Mouse (Mus musculus) heart, embryonic 16.5 days (tissue): Measurements from ENCODE around the gene Slc19a3. TPM values are rescaled to one million over a fixed set of nuclear protein-coding genes. Genes with fewer than 3 reads are reported as not detected.
"Not testable (repeated sequence)": the region's sequence is repeated elsewhere in the genome, so short reads cannot be mapped to it uniquely, and the experiment has no call there.

Source experiments
- ATAC-seq: fragments of 200-750 bp; cut with Nextera tagmentation; replicated peaks from 2 replicates; pipeline ENCODE4 v1.8.0; 2017; ENCODE audit warnings: moderate number of reproducible peaks; ENCODE audit not compliant: insufficient read depth, low FRiP score; ENCODE audit errors: extremely low read depth
- H3K27ac ChIP-seq: fragments of 300-500 bp; sonication (generic); 2 replicates; pipeline ENCODE4 v1.5.1; 2014; ENCODE audit warnings: mild to moderate bottlenecking, low read length, control low read depth, moderate library complexity
- H3K27me3 ChIP-seq: fragments of 300-500 bp; sonication (generic); 2 replicates; pipeline ENCODE4 v1.6.1; 2014; ENCODE audit warnings: low read length, mixed read lengths; ENCODE audit not compliant: control insufficient read depth, insufficient read depth
- H3K36me3 ChIP-seq: fragments of 300-500 bp; sonication (generic); 2 replicates; pipeline ENCODE4 v1.6.1; 2014; ENCODE audit not compliant: control insufficient read depth, insufficient read depth
- H3K4me1 ChIP-seq: fragments of 300-500 bp; sonication (generic); 2 replicates; pipeline ENCODE4 v1.6.1; 2014; ENCODE audit warnings: low read length, mixed read lengths; ENCODE audit not compliant: control insufficient read depth, insufficient read depth
- H3K4me2 ChIP-seq: fragments of 300-500 bp; sonication (generic); 2 replicates; pipeline ENCODE4 v1.6.1; 2014; ENCODE audit warnings: low read depth, mild to moderate bottlenecking, control low read depth, low read length
- H3K4me3 ChIP-seq: fragments of 300-500 bp; sonication (generic); 2 replicates; pipeline ENCODE4 v1.5.1; 2014; ENCODE audit warnings: mild to moderate bottlenecking, control low read depth, low read length
- H3K9ac ChIP-seq: fragments of 300-500 bp; sonication (generic); 2 replicates; pipeline ENCODE4 v1.6.1; 2014; ENCODE audit warnings: low read length, control low read depth
- H3K9me3 ChIP-seq: fragments of 300-500 bp; sonication (generic); replicated peaks from 2 replicates; pipeline ENCODE4 v1.6.1; 2016; ENCODE audit warnings: low read length; ENCODE audit not compliant: control insufficient read depth
- WGBS: fragments of 180-500 bp; shearing (Covaris S2); extraction: QIAGEN DNeasy Blood & Tissue Kit; methylation state at CpG from one replicate; pipeline ENCODE4 v1.1.7; 2014; 5-methylcytosine and 5-hydroxymethylcytosine counted together
- polyA plus RNA-seq: library from polyadenylated mRNA; unstranded; fragments of >200 nt; fragmentation: Nextera tagmentation; extraction: Ambion mirVana; gene quantifications from 2 replicates; pipeline ENCODE4 v1.2.1, GENCODE M21; 2015

Slc19a3 gene
- polyA plus RNA-seq, 1 experiment from 2014 or later: 2.0 TPM

DNA sequence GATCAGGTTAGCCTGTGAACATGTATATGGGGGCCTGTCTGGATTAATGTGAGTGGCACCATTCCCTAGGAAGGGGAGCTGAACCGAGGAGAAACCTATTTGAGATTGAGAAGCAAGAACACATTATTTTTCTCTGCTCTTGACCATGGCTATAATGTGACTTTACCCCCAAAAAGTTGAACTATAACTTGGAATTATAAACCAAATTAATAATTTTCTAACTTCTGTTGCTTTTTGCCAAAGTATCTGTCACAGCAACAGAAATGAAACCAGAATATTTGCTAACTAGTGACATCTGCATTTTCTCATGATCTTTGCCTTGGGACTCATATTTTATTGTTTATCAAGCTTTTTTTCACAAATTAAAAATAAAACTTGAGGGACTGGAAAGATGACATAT lies 21.7 kb downstream of the Slc19a3 start:
- Histone ChIP-seq H3K9ac (no peak overlapping the region), H3K9me3 (0 out of 2 replicates have a peak, but pooled peaks cover 3% of the 10 kb centered on the region), H3K4me2 (no peak overlapping the region), H3K36me3 (no peaks in the 10 kb centered on the region), H3K4me3 (no peak overlapping the region), H3K27ac (no peak overlapping the region), H3K27me3 (no peaks in the 10 kb centered on the region), H3K4me1 (no peaks in the 10 kb centered on the region)
- WGBS: 70% methylated on average over 1 of the region's 1 CpGs
- ATAC-seq: no peak

DNA sequence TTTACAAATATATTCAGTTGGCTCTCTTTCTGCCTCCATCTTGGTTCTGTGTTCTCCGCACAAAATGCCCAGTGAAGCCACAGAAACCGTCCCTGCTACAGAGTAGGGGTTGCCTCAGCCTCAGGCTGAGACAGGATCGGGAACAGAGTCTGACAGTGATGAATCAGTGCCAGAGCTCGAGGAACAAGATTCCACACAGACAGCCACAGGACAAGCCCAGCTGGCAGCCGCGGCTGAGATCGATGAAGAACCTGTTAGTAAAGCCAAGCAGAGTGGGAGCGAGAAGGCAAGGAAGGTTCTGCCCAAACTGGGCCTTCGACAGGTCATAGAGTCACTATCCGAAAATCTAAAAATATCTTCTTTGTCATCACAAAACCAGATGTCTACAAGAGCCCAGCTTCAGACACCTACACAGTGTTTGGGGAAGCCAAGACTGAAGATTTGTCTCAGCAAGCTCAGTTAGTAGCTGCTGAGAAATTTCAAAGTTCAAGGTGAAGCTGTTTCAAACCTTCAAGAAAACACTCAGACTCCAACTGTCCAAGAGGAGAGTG lies 22.8 kb downstream of the Slc19a3 start:
- H3K9ac ChIP-seq: no peak overlapping the region
- 59% methylated on average over 10 of the region's 10 CpGs for WGBS
- no peak overlapping the region for H3K4me3 ChIP-seq

GRCm38 (mm10) chr1:83014477-83014876 lies 23.8 kb downstream of the Slc19a3 start:
- H3K4me2 ChIP-seq: no peak overlapping the region

More for the DNA sequence above, 22.8 kb downstream of the Slc19a3 start:
- Histone ChIP-seq H3K9me3 (0 out of 2 replicates have a peak, but pooled peaks cover 5% of the 10 kb centered on the region), H3K4me1 (no peaks in the 10 kb centered on the region), H3K27me3 (no peaks in the 10 kb centered on the region), H3K27ac (no peak overlapping the region), H3K4me2 (no peak overlapping the region), H3K36me3 (no peaks in the 10 kb centered on the region)
- no peak for ATAC-seq

GRCm38 (mm10) chr1:83007471-83007870 lies 30.8 kb downstream of the Slc19a3 start:
- Histone ChIP-seq H3K27me3 (no peaks in the 10 kb centered on the region), H3K9me3 (0 out of 2 replicates have a peak, but pooled peaks cover 3% of the 10 kb centered on the region), H3K4me2 (no peak overlapping the region), H3K27ac (no peak overlapping the region), H3K4me3 (no peak overlapping the region), H3K9ac (no peak overlapping the region), H3K36me3 (no peaks in the 10 kb centered on the region), H3K4me1 (peaks cover 11% of the 10 kb centered on the region; the same call in 1 of the 2 replicates)
- no peak for ATAC-seq
- WGBS: 59% methylated on average over 6 of the region's 6 CpGs

More at GRCm38 (mm10) chr1:83014477-83014876, 23.8 kb downstream of the Slc19a3 start:
- Histone ChIP-seq H3K4me3 (no peak overlapping the region), H3K9ac (no peak overlapping the region), H3K9me3 (0 out of 2 replicates have a peak, but pooled peaks cover 5% of the 10 kb centered on the region), H3K27me3 (no peaks in the 10 kb centered on the region), H3K36me3 (no peaks in the 10 kb centered on the region), H3K4me1 (no peaks in the 10 kb centered on the region), H3K27ac (no peak overlapping the region)
- WGBS: 88% methylated on average over 3 of the region's 3 CpGs
- no peak for ATAC-seq

DNA sequence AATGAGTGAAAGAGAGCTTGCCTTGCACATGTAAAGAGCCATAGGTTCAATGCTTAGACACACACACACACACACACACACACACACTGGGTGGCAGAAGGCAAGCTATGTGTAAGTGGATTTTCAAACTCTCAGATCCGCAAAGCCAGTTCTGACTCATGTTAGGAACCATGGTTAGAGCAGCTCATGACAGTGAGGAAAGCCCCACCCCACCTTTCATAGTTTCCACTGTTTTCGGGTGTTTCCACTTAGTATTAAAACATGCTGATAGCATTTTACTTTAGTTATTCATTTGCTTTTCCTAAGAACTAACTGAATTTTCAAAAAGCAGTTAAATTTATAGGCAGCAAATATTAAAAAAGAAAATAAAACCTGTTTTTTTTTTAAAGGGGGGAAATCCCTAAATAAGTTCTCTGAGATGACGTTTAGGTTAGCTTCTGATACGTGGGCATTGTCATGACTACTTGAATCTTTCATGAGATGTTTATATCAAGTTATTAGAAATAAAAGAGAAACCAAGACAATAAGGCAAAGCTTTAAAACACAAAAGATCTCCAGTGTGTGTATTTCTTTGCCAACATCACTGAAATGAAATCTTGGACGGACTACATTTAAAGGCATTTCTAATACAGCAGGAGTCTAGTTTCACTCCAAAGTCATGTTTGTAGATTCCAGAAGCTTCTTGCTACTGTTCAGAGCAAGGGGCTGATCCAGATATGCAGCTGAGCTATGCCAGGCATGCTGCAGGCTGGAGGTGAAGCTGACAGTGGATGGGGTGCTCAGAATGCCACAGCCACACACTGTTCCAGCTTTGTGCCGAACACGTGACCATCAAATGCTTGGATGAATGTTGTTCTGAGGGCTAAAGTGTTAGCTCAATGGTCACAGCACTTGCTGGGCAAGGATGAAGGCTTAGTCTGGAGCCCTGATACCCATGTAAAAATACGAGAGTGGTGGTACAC lies 31.7 kb downstream of the Slc19a3 start:
- ATAC-seq: peak; percentile 87
- 0 out of 2 replicates have a peak, but pooled peaks cover 3% of the 10 kb centered on the region for H3K9me3 ChIP-seq
- WGBS: 52% methylated on average over 8 of the region's 8 CpGs
- H3K4me3 ChIP-seq: no peak overlapping the region
- H3K27ac ChIP-seq: peak overlapping the region; percentile 32; the same call in 1 of the 2 replicates
- no peaks in the 10 kb centered on the region for H3K27me3 ChIP-seq
- no peak overlapping the region for H3K4me2 ChIP-seq
- peaks cover 11% of the 10 kb centered on the region; the same call in 1 of the 2 replicates for H3K4me1 ChIP-seq
- no peaks in the 10 kb centered on the region for H3K36me3 ChIP-seq
- H3K9ac ChIP-seq: no peak overlapping the region

DNA sequence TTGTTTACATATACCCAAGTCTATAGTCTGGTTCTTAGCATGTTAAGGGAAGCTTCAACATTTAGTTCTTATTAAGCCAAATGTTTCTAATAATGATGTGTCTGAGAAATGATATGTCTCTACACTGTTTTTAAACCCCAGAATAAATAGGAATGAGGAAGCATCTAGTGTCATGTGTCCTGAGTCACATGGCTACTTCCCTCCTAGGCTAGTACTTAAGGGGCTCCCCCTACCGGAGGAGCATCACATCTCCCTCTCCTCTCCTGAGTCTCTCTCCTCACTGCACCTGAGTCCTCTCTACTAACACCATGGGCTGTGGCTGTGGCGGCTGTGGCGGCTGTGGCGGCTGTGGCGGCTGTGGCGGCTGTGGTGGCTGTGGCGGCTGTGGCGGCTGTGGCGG lies 37.9 kb downstream of the Slc19a3 start, which contains the start of gene Gm47959:
Gene Gm47959, plus strand, starts transcription at position 243 of the 400 bp plus-strand sequence.
- H3K27me3 ChIP-seq, ATAC-seq, H3K36me3 ChIP-seq, H3K9me3 ChIP-seq, H3K4me3 ChIP-seq, H3K4me2 ChIP-seq, H3K27ac ChIP-seq, H3K9ac ChIP-seq, H3K4me1 ChIP-seq: not testable (repeated sequence)
- WGBS: 95% methylated on average over 3 of the region's 9 CpGs

DNA sequence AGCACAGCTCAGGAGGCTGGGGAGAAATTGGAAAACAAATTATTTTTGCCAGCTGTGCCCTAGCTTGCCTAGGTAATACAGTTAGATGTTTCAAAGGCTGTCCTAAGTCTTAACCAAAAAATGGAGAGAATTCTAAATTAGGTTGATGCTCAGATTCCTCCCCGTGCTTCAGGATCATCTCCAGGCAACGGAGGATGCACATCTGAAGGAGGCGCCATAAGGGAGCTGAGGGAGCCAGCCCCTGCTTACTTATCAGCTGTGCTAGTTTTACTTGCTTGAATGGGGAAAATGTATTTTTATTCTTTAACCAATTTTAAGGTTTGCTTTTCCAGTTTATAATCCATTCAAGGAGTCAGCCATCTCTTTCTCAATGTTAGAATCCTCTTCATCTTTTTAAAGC lies 44.3 kb downstream of the Slc19a3 start:
- H3K36me3 ChIP-seq: no peaks in the 10 kb centered on the region
- H3K4me3 ChIP-seq: no peak overlapping the region

DNA sequence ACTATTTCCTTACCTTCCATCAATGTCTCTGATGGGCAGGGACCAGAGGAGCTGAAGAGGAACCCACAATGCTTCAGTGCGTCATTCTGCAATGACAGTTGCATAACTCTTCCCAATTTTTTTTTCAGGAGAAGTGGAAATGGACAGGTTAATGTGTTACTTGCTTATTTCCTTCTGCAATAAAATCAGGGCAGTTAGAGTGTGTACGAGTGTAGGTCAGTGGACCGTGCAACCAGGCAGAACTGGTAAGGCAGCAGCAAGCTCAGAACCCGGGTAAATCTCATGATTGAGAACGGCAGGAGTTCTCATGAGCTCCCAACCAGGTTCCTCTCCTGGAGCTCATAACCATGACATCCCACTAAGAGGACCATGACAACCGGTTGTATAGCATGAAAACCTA lies 46.2 kb downstream of the Slc19a3 start:
- no peak overlapping the region for H3K4me2 ChIP-seq
- no peaks in the 10 kb centered on the region for H3K9me3 ChIP-seq
- no peaks in the 10 kb centered on the region for H3K4me1 ChIP-seq
- no peak for ATAC-seq
- H3K27ac ChIP-seq: no peak overlapping the region
- H3K9ac ChIP-seq: no peak overlapping the region
- H3K4me3 ChIP-seq: no peak overlapping the region
- no peaks in the 10 kb centered on the region for H3K27me3 ChIP-seq
- WGBS: 89% methylated on average over 6 of the region's 6 CpGs
- H3K36me3 ChIP-seq: no peaks in the 10 kb centered on the region

More for the DNA sequence above, 44.3 kb downstream of the Slc19a3 start:
- Histone ChIP-seq H3K9me3 (no peaks in the 10 kb centered on the region), H3K27me3 (no peaks in the 10 kb centered on the region), H3K9ac (no peak overlapping the region), H3K4me1 (no peaks in the 10 kb centered on the region), H3K27ac (no peak overlapping the region), H3K4me2 (no peak overlapping the region)
- no peak for ATAC-seq
- 73% methylated on average over 3 of the region's 3 CpGs for WGBS

DNA sequence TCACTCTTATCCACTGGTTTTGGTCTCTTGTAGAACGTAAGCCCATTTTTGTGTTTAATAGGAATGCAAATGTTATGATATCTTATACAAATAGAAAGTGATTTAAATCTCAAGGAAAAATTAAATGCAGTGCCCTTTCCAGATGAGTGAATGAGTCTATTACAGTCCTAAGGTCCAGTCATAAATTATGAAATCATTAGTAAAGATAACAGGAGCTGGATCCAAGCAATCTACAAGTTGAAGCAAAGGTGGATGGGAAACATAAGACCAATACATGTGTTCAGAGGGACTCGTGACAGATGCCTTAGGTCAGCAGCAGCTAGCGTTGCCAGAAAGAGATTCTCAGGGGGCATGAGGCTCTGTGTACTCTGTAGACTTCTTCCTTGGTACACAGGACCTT lies 46.7 kb downstream of the Slc19a3 start:
- Histone ChIP-seq H3K9ac (no peak overlapping the region), H3K27ac (no peak overlapping the region), H3K27me3 (no peaks in the 10 kb centered on the region), H3K9me3 (no peaks in the 10 kb centered on the region), H3K4me1 (no peaks in the 10 kb centered on the region), H3K4me2 (no peak overlapping the region), H3K4me3 (no peak overlapping the region), H3K36me3 (no peaks in the 10 kb centered on the region)
- 85% methylated on average over 3 of the region's 3 CpGs for WGBS
- ATAC-seq: no peak
